Mouse (Mus musculus) ES-CJ7 (cell line): ENCODE measurements at regions not wholly inside any gene's neighbourhood (a gene's known extent, or its start where the extent isn't known, plus 50 kb on each side); places are given as distances from the start of the nearest gene placed in this dataset.
A peak's percentile ranks its signal among the peaks of the same experiment; 100 is the strongest.

ENCODE experiments used
- DNase-seq: peaks from one replicate; pipeline ENCODE4 v3.0.0; 2011; ENCODE audit warnings: low read depth, low spot score

DNA sequence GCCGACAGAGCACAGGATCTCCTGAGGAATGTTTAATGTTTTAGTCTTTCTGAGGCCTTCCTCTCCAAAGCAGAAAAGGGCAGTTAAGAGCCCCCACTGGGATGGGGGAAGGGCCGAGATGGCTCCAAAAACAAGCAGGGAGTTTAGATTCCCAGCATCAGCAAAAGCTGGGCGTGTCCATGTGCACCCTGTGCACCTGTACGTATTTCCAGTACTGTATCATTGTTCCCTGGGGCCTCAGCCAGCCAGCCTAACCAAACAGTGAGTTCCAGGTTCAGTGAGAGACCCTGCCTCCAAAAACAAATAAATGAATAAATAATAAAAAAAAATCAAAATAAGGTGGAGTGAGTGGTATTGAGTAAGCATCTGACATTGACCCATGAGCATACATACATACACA lies 50.8 kb upstream of the Olfm1 start:
- DNase-seq = peak; percentile 9

DNA sequence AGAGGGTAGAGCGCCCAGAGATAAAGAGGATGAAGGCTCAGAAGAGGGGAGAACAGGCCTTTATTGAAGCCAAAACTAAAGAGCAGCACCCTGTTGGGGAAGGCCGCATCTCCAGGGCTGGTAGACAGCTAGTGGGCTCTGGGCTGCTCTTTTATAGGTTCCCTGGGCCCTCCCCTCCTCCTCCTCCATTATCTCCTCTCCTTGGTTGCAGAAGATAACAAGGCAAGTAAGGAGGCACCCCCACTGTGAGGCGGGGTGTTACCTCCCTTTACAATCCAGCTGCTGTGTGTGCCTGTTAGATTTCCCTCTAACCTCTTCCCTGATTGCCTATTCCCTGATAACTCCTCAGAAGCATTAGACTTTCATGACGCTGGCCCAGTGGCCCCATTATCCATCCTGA lies 51.2 kb upstream of the Olfm1 start:
- peak; percentile 9 for DNase-seq

DNA sequence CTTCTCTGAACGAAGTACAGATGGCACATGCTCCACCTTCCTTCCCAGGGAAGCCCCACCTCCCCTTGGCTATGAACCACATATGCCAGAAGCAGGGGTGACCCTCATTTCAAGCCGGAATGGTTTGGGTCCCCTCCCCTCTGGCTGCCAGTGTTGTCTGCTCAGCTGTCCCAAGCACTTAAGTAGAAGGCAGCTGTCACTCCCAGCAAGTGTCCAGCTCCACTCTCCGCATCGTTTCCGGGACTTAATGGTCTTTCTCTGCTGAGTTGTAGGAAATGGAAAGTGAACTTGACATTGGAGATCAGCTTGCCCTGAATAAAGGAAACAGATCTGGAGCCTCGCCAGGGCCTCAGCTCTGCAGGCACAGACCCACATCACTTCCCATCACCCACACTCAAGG lies 53.9 kb upstream of the Fcnb start:
- DNase-seq = no peak

DNA sequence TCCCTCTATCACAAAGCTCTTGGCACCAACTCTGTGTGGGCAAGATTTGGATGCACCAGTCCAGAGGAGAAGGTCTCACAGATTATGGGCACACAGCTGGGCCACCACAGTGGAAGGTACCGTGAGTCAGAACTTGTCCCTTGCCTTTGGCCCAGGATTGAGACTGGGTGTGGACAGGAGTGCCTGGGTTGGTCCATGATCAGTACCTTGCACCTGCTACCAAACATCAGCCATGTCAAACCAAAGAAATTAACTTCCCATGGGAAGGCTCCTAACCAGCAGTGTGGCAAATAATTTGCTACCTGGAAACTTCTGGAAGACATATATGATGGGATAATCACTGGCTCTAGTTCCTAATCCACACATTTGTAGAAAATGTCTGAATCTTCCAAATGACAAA lies 49.9 kb upstream of the Fcnb start:
- no peak for DNase-seq
